Mouse (Mus musculus): ENCODE results near the gene Ezh2.
"Not testable (repeated sequence)": the region's sequence is repeated elsewhere in the genome, so short reads cannot be mapped to it uniquely, and the experiment has no call there.

Ezh2 gene

DNA sequence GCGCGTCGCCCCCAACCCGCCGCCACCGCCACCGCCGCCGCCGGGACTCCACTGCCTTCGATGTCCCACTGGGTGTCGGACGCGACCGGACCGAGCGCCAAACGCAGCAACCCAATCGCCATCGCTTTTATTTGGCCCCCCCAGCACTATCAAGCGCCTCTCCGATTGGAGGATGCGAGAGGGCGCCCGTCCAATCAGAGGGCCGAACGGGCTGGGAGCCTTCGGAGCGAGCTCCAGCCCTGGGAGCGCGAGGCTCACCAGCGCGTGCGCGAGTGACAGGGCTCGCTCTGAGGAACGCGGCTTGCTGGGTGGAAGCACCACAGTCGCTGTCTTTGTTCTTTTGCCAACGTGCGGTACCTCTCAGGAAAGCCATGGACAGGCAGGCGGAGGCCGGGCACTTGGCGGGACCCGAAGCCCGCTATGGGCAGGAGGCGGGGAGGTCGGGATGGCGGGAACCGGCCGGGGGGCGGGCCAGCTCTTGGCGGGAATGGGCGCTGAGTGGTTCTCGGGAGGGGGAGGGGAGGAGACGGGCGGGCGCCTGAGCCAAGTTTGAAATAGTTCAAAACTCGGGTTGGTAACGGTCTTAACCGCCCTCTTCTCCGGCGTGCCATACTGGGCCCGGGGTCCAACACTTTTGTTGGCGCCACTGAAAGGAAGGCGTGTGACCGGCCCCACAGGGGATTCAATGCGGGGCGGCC is at the start of gene Ezh2:
Gene Ezh2, minus strand, starts transcription at position 416 of the 698 bp plus-strand sequence.
- DNase-seq, result peak; percentile 96

DNA sequence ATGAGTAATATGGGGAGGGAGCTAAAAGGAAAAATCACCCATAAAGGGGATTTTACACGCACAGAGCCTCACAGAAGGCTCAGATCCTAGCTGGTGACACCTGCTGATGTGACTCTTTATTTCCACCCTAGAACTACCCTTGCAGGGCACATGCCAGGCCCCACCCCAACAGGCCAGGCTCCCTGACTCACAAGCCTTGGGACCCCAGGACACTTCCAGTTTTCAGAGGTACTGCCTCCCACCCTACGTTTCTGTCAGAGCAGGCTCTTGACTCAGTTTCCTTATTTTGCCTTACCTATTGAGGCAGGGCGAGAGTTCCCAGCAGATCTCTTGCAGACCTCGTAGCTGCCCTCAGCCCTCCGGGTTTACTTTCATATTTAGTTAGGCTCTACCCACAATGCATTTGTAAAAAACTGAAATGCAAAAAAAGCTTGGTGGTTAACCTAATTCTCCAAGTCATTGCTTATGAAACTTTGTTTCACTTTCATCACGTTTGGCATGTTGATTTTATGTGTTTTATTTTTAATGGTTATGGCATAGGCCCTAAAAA is 41.5 kb upstream of the Ezh2 start:
- peak; percentile 72 for DNase-seq

DNA sequence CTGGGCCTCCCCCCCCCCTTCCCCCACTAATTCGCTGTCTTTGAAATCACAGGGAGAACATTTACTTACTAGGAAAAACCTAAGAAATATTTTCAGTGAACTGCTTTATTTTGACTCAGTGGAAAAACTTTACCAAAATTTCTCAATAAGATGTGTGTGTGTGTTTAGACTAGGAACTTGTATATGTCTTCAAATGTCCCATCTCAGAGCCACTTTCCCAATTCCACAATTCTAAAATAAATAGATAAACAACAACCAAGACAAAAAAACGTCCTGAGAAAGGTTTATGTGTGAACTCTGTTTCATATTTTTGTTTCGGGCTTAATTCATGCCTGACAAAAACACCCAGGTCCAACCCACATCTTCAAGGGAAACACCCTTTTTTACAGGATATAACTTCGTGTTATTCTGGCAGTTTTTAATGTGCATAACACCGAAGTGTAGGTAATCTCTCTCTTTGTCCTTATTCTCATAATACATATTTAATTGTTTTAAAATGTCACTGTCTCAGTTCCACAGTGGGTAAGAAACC is 40.9 kb upstream of the Ezh2 start:
- DNase-seq, result no peak

DNA sequence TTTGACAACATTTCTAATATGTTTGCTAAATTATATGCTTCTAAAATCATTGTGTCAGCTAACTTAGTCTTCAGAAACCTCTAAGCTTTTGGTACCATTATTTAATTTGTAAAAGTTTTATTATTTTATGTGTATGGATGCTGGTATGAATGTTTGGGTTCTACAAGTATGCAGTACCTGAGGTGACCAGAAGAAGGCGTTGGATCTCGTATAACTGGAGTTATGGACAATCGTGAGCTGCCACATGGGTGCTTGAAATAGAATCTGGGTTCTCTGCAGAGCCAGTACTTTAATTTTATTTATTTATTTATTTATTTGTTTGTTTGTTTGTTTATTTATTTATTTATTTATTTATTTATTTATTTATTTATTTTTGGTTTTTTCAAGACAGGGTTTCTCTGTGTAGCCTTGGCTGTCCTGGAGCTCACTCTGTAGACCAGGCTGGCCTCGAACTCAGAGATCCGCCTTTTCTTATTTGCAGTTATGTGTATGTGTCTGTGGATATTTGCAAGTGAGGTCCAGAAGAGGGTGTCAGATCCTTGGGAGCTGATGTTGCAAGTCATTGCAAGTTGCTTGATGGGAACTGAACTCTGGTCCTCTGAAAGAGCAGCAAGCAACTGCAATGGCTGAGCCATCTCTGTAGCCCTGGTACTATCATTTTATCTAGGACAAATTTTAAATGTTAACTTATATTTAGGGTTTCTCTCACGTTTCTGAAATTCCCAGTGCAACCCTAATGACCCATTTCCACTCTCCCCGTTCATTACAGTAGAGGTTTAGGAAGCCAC is 40.3 kb upstream of the Ezh2 start:
- DNase-seq, result peak; percentile 20

DNA sequence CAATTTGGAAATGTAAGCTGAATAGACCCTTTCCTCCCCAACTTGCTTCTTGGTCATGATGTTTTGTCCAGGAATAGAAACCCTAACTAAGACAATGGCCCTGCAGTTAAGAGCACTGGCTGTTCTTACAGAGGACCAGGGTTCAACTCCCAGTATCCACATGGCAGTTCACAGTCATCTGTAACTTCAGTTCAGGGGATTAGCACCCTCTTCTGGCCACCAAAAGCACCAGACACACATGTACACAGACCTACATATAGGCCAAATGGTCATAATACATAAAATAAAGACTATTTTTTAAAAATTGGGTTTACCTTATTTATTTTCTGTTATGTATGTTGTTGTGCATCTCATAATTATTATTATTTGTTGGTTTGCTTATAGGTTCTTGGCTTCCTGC is 38.3 kb upstream of the Ezh2 start:
- DNase-seq, result peak; percentile 46

DNA sequence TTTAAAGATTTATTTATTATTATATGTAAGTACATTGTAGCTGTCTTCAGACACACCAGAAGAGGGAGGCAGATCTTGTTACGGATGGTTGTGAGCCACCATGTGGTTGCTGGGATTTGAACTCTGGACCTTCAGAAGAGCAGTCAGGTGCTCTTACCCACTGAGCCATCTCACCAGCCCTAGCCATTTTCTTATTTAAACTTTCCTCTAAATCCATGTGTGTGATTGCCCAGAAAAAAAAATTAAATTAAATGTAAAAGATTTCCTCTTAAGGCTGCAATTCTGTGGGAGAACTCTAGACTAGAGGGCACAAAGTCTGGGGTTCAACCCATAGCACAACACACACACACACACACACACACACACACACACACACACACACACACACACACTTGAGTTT is 34.9 kb upstream of the Ezh2 start:
- DNase-seq, result not testable (repeated sequence)

DNA sequence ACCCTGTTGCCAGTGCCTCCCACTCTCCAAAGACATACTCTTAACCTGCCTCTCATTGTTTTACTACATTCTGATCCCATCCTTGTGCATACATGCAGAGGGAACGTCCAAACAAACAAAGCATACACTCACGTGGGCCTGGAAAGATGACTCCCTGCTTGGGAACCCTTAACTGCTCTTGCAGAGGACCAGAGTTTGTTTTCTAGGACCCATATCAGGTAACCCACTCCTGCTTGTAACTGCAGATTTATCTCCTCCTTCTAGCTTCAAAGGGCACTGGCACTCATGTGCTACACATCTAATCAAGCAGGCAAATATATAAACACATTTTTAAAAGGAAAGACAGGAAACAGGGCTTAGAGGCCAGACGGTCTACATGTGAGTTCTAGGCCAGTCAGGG is 32.8 kb upstream of the Ezh2 start:
- no peak for DNase-seq

DNA sequence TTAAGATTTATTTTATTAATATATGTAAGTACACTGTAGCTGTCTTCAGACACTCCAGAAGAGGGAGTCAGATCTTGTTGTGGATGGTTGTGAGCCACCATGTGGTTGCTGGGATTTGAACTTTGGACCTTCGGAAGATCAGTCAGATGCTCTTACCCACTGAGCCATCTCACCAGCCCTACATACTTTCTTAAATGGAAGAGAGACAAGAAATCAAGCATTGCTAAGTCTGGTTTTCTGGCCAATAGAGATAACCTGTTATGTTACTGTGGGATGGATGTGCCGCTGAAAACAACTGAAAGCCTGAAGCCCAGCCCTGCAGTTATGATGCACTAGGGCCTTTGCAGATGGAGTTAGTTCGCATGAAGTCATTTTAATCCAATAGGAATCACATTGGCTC is 31.8 kb upstream of the Ezh2 start:
- DNase-seq, result not testable (repeated sequence)

DNA sequence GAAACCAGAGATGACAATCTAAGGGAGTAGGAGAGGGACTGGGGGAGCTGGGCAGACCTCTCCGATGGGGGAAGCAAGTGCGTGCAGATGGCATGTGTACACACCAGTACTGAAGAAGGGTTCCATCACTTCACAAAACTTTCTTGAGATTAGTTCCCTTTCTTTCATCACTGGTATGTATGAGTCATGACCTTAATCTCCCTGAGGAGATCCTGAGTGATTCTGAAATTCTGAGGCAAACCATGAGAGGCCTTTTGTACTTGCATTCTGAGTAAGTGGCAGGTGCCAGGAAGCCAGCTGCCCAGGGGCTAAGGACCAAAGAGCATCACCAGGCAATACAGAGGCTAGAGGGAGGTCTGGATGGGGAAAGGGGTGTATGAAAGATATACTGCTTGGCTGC is 25.9 kb upstream of the Ezh2 start:
- no peak for DNase-seq

DNA sequence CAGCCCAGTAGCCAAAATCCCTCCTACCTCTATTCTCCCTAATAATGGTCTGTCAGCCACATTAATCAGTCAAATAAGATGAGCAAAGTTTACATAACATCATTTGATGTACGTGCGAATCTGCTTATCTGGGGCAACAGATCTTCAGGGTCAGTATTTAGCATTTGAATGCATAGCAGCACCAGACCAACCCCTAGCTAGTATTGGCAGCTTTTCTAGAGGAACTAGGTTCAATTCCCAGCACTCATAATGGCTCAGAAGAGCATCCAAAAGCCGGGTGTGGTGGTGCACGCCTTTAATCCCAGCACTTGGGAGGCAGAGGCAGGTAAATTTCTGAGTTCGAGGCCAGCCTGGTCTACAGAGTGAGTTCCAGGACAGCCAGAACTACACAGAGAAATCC is 13.2 kb upstream of the Ezh2 start:
- not testable (repeated sequence) for DNase-seq

DNA sequence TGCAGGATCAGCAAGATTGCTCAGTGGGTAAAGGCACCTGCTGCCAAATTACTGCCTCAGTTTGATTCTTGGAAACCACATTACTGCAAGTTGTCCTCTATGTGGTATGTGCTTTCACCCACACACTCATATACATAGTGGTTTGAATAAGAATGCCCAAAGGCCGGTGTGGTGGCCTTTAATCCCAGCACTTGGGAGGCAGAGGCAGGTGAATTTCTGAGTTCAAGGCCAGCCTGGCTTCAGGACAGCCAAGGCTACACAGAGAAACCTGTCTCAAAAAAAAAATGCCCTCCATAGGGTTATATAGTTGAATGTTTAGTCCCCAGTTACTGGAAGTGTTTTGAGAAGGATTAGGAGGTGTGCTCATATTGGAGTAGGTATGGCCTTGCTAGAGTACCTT is 6.8 kb upstream of the Ezh2 start:
- no peak for DNase-seq

DNA sequence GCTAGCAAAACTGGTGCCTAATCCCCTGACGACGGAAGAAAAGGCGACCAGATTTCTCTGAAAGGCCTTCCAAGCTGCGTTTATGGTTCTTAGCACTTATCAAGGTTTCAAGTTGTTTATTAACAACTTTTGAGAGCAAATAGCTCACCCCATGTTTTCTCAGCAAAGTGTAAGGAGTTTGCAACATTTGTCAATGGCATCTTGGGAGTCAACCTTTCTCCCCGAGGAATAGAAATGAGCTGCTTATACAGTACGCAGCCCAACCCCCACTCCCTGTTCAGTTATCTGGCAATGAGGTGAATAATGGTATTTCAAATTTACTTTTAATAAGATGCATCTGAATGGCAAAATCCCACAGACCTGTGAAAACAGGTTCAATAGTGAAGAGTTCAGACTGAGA is 555 bp upstream of the Ezh2 start:
- peak; percentile 39 for DNase-seq

DNA sequence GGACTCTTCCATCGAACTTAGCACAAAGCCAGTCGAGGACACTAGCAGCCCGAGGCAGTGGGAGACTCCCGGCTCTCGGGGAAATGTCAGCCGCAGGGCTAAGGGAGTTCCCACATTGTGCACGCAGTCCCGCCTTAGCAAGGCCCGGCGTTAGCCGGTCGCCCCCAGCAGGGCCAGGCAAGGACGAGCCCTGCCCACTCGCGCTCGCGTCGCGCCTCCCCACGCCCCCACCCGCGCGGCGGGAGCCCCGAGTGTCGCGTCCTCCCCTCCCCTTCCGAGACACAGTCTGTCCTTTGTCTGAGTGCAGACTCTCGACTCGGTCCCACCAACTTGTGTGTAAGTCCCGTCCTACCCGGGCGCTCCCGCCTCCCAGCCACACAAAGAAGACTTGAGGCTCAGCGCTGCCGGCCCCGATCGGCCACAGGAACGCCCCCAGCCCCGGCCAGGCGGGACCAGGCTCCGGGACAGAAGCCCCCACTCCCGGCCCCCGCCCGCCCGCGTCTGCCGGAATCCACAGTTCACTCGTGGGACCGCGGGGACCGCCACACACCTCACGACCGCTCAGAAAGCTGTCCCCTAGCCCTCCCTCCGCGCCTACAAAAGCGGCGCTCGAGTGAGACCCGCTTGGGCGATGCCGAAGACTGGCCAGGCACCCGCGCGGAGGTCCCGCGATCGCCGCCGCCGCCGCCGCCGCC is 853 bp downstream of the Ezh2 start:
- peak; percentile 82 for DNase-seq

DNA sequence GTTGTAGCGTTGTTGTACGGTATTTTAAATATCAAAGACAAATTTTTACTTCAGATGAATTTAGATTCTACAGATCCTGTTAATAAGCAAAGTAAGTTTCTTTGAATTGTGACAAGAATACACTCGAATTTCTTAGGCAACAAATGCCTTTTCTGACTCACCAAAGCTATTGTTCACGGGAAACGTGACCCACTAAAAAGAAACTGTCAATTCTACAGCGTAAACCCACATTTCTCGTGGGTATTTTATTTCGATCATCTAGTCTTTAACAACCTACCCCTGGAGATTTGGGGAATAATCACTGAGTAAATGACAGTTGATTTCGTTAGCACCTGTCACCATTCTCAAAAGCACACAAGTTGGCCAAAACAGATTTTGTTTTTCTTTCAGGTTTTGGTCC is 1.6 kb downstream of the Ezh2 start:
- no peak for DNase-seq

DNA sequence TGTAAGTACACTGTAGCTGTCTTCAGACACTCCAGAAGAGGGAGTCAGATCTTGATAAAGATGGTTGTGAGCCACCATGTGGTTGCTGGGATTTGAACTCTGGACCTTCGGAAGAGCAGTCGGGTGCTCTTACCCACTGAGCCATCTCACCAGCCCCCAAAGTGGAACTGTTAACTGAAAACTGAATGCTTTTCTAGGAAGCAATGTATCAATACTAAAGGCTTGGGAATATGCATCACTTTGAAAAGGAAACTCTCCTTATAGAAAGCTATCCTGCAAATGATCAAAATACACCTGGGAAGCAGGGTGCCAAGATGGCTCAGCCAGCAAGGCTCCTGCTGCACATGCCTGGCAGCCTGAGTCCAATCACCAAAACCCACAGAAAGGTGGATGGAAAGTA is 7.8 kb downstream of the Ezh2 start:
- not testable (repeated sequence) for DNase-seq

DNA sequence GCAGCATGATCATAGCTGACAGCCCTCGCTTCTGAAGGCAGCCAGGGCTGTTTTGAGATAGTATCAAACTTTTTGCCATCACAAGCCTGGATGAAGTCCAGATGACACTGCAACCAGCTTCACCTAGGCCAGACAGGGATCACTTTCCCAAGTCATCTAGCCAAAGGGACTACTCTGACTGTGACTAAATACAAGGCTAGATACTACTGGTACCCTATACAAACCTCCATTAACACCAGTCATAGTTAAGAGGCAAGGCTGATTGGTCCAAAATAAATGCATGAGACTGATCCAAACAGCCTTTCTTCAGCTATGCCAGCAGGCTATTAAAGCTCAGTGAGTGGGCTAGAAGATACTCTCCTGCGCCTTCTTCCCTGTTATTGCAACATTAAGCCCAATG is 22.3 kb downstream of the Ezh2 start:
- DNase-seq, result no peak

DNA sequence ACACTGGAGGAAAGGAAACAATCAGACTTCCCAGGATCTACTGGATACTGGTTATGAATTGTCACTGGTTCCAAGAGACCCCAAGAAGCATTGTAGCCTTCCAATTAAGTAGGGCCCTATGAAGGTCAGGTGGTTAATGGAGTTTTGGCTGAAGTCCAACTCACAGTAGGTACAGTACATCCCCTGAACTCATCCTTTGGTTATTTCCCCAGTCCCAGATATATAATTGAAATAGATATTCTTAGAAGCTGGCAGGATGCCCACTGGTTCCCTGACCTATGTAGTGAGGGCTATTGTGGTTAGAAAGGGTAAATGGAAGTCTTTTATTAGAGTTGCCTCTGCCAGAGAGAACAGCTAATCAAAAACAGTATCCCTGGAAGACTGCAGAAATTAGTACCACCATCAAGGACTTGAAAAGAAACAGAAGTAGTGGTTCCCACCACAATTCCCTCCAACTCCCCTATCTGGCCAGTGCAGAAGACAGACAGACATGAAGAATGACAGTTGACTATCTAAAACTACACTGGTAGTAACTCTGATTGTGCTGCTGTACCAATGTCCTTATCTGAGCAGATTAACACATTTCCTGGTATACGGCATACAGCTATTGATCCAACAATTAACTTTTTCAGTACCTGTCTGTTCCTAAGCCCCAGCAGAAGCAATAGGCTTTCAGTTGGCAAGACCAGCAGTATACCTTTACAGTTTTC is 29.7 kb downstream of the Ezh2 start:
- DNase-seq, result no peak

DNA sequence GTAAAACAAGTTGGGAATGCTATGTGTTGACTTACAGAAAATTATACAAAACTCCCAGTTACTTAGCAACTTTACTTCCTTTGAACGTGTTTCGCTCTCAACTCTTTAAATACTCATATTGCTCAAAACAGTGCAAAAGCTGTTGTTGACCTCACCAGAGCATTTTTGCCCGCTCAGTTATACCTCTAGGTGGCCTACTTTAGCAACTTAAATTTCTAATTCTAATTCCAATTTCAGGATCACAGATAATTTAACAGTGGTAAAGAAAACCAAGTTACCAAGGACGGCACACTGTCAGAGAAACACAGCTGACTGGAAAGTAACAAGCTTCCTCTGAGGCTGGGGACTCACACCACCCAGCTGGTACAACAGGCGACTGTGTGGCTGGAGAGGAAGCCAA is 33.7 kb downstream of the Ezh2 start:
- DNase-seq, result peak; percentile 19

DNA sequence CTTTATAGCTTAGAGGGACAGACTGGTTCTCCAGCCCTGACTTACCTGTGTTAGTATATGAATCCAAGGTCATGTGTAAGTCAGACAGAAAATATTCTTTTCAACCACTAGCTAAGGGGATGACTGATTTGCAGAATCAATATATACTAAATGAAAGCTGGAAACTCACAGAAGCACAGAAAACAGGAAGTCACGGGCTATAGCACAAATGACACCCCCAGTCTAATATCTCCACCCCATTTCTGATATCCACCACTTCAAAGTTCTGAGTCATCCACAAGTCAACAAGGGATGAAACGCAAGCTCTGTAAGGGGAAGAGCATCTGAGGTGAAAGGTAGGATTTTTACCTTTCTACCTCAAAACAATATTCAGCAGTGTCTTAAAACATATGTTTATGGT is 34.3 kb downstream of the Ezh2 start:
- no peak for DNase-seq

DNA sequence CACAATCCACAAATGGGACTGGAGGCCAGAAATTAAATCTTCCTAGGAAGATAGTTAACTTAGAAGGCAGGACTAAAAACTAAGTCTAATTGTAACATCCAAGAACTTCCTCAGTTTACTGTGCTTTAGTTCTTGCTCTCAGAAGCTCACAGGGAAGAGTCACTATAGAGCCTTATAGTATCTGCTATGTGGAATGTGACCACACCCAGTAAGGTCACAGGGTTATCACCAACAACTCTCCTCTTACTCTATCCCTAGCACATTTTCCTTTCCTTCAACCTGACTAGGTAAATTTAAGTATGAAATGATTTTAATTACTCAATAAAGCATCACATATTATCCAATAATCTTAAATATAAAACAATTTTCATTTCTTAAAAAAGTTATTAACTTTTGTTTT is 34.7 kb downstream of the Ezh2 start:
- DNase-seq, result no peak

DNA sequence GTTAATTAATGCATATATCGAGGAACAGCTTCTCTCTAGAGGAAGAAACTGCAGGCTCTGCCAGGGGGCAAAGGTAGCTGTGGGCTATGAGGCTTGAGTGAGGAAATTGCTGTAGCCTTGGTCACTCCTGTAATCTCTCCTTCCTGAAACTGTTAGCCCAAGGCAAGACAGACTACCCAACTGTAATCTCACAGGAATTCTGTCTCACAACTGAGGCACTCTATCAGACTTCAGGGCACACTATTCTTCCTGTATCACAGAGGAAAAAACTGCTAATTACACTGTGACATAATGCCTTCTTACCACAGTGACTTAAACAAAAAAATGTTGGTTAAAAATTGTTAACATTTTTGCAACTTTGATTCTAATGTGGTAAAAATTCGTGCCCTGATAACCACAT is 35.9 kb downstream of the Ezh2 start:
- DNase-seq, result no peak

DNA sequence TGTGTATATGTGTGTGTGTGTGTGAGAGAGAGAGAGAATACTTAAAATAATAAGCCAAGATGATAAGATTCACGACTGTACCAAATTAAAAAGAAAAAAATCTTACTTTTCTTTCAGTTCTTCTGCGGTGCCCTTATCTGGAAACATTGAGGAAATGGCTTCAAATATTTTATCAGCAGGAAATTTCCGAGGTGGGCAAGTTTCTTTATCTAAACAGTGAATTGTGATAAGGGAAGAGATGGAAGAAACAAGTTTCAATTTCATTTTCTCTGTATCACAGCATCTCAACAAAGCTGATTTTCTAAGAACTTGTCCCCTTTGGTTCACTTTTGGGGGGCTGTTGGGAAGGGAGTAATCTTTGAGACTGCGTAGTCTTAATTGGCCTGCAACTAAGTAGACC is 42.9 kb downstream of the Ezh2 start:
- DNase-seq, result no peak

DNA sequence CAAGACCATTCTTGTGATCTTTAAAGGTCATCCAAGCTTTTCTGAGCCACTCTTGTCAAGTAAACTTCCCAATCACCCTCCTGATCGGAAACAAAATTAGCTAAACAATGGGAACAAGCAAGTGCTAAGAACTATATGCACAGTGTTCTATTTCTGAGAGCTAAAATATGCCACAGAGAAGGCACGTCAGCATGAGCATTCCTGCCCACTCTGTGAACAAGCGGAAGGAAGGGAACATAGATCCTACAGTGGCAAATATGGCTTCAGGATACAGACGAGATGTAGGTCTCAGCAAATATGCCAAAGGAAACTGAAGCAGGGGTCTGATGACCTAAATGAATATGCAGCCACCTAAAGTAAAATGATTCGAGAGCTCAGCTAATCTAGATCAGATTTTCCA is 59.8 kb downstream of the Ezh2 start:
- DNase-seq, result no peak

Data from thymus, postnatal 14 days (tissue).